Mouse (Mus musculus) E14TG2a.4 (cell line): Measurements from ENCODE around the gene Btnl10.

Experiments
- CTCF ChIP-seq: conservative IDR thresholded peaks from 2 replicates; pipeline ENCODE4 v1.5.1; 2014; ENCODE audit warnings: low read length
- NANOG ChIP-seq: IDR thresholded peaks from 2 replicates; pipeline ENCODE4 v1.6.1; 2014; ENCODE audit warnings: borderline replicate concordance, low read length, mixed read lengths
- POU5F1 ChIP-seq: IDR thresholded peaks from 2 replicates; pipeline ENCODE4 v1.6.1; 2014; ENCODE audit warnings: low read length, borderline replicate concordance

GRCm38 (mm10) chr11:58937909-58938308 lies 20.2 kb downstream of the Btnl10 start:
- no peak for TF ChIP-seq CTCF
- no peak for TF ChIP-seq NANOG
- TF ChIP-seq POU5F1: no peak
